Mouse (Mus musculus) megakaryocyte-erythroid progenitor cell, adult 5-6 weeks (primary cell): Measurements from ENCODE around the gene Arl3. TPM values are rescaled to one million over a fixed set of nuclear protein-coding genes. Genes with fewer than 3 reads are reported as not detected.

Experiments
- ATAC-seq: replicated peaks from 2 replicates; pipeline ENCODE4 v1.8.0; 2016; ENCODE audit warnings: mild to moderate bottlenecking, inconsistent platforms; ENCODE audit not compliant: severe bottlenecking, poor library complexity, low FRiP score, low TSS enrichment
- total RNA-seq, 2 experiments: library from RNA; stranded (forward) in 1 of 2; stranded (reverse) in 1 of 2; fragments of 200-1000, 215-1000 nt in 1 of 2; fragments of >200 nt in 1 of 2; fragmentation: Nextera tagmentation in 1 of 2; gene quantifications; 2 replicates each; pipeline ENCODE4 v1.2.3; 2014 to 2017

Arl3 gene
- total RNA-seq, 2 experiments from 2014 or later, result 14.2 to 31.7 TPM

- ATAC-seq, result no peak
Observed at GRCm38 (mm10) chr19:46506372-46506717, 66.7 kb downstream of the Arl3 start.

GRCm38 (mm10) chr19:46505646-46506371 lies 67.2 kb downstream of the Arl3 start:
- ATAC-seq, result no peak

- 0 out of 2 replicates have a peak, but pooled peaks have one; percentile 9 for ATAC-seq
Observed at GRCm38 (mm10) chr19:46504822-46505417, 68.1 kb downstream of the Arl3 start.

GRCm38 (mm10) chr19:46504085-46504552 lies 68.9 kb downstream of the Arl3 start:
- peak; percentile 33 for ATAC-seq

- ATAC-seq, result peak; percentile 66
Observed at GRCm38 (mm10) chr19:46503351-46504084, 69.5 kb downstream of the Arl3 start.

- peak; percentile 54 for ATAC-seq
Observed at GRCm38 (mm10) chr19:46502471-46503166, 70.4 kb downstream of the Arl3 start.

GRCm38 (mm10) chr19:46502069-46502455 lies 70.9 kb downstream of the Arl3 start:
- ATAC-seq, result no peak

- no peak for ATAC-seq
Observed at GRCm38 (mm10) chr19:46501401-46502068, 71.5 kb downstream of the Arl3 start, which contains the start of gene Trim8. Gene Trim8, plus strand, starts transcription at chr19:46501702.

GRCm38 (mm10) chr19:46500581-46501341 lies 72.2 kb downstream of the Arl3 start:
- no peak for ATAC-seq

GRCm38 (mm10) chr19:46499836-46500580 lies 73.0 kb downstream of the Arl3 start:
- ATAC-seq, result peak; percentile 56

- ATAC-seq, result no peak
Observed at GRCm38 (mm10) chr19:46499539-46499835, 73.5 kb downstream of the Arl3 start.

- no peak for ATAC-seq
Observed at GRCm38 (mm10) chr19:46497230-46497629, 75.8 kb downstream of the Arl3 start.

GRCm38 (mm10) chr19:46495136-46495535 lies 77.9 kb downstream of the Arl3 start:
- ATAC-seq, result no peak

GRCm38 (mm10) chr19:46490634-46491033 lies 82.4 kb downstream of the Arl3 start:
- ATAC-seq, result peak; percentile 29; the same call in 1 of the 2 replicates

GRCm38 (mm10) chr19:46489448-46489847 lies 83.5 kb downstream of the Arl3 start:
- ATAC-seq, result no peak

GRCm38 (mm10) chr19:46486709-46487108 lies 86.3 kb downstream of the Arl3 start:
- no peak for ATAC-seq

GRCm38 (mm10) chr19:46485847-46486246 lies 87.2 kb downstream of the Arl3 start:
- no peak for ATAC-seq

GRCm38 (mm10) chr19:46484518-46484917 lies 88.5 kb downstream of the Arl3 start:
- ATAC-seq, result no peak
